Mouse (Mus musculus) stomach, postnatal 0 days (tissue): ENCODE measurements at regions not wholly inside any gene's neighbourhood (a gene's known extent, or its start where the extent isn't known, plus 50 kb on each side); places are given as distances from the start of the nearest gene placed in this dataset.

ENCODE experiments used
- ATAC-seq: fragments of 200-750 bp; cut with Nextera tagmentation; 2 replicates; pipeline ENCODE4 v1.8.0; 2017; ENCODE audit not compliant: low FRiP score, low TSS enrichment
- DNase-seq: peaks from one replicate; pipeline ENCODE4 v3.0.0-alpha.2; 2016; ENCODE audit warnings: low spot score
- H3K27ac ChIP-seq: fragments of 300-500 bp; sonication (generic); replicated peaks from 2 replicates; pipeline ENCODE4 v1.5.1; 2014; ENCODE audit warnings: mild to moderate bottlenecking, control low read depth
- H3K27me3 ChIP-seq: fragments of 300-500 bp; sonication (generic); 2 replicates; pipeline ENCODE4 v1.6.1; 2014; ENCODE audit warnings: low read length; ENCODE audit not compliant: control insufficient read depth, insufficient read depth
- H3K36me3 ChIP-seq: fragments of 300-500 bp; sonication (generic); 2 replicates; pipeline ENCODE4 v1.6.1; 2014; ENCODE audit warnings: low read length, mixed read lengths; ENCODE audit not compliant: control insufficient read depth, insufficient read depth
- H3K4me1 ChIP-seq: fragments of 300-500 bp; sonication (generic); replicated peaks from 2 replicates; pipeline ENCODE4 v1.6.1; 2014; ENCODE audit warnings: antibody characterized with exemption; ENCODE audit not compliant: control insufficient read depth, insufficient read depth
- H3K4me2 ChIP-seq: fragments of 300-500 bp; sonication (generic); replicated peaks from 2 replicates; pipeline ENCODE4 v1.6.1; 2014; ENCODE audit warnings: low read depth, mild to moderate bottlenecking, control low read depth, moderate library complexity
- H3K4me3 ChIP-seq: fragments of 300-500 bp; sonication (generic); 2 replicates; pipeline ENCODE4 v1.5.1; 2014; ENCODE audit warnings: low read depth, low read length, control low read depth
- H3K9ac ChIP-seq: fragments of 300-500 bp; sonication (generic); 2 replicates; pipeline ENCODE4 v1.6.1; 2014; ENCODE audit warnings: mild to moderate bottlenecking, low read length, control low read depth, mixed read lengths
- H3K9me3 ChIP-seq: fragments of 300-500 bp; sonication (generic); 2 replicates; pipeline ENCODE4 v1.6.1; 2016; ENCODE audit warnings: low read length; ENCODE audit not compliant: control insufficient read depth
- CTCF ChIP-seq: IDR thresholded peaks from 2 replicates; pipeline ENCODE4 v1.5.1; 2016; ENCODE audit warnings: antibody characterized with exemption, low read depth, mild to moderate bottlenecking, moderate library complexity
- EP300 ChIP-seq: optimal IDR thresholded peaks from 2 replicates; pipeline ENCODE3; 2016; ENCODE audit warnings: antibody characterized with exemption
- WGBS: fragments of 180-500 bp; shearing (Covaris S2); extraction: QIAGEN DNeasy Blood & Tissue Kit; methylation state at CpG from one replicate; pipeline ENCODE4 v1.1.7; 2014; 5-methylcytosine and 5-hydroxymethylcytosine counted together

- H3K9me3 ChIP-seq = no peaks in the 10 kb centered on the region
- 52% methylated on average over 8 of the region's 8 CpGs for WGBS
- TF ChIP-seq EP300 = no peak
- TF ChIP-seq CTCF = no peak
- H3K27me3 ChIP-seq = no peaks in the 10 kb centered on the region
- no peak overlapping the region for H3K9ac ChIP-seq
- no peak for ATAC-seq
- DNase-seq = no peak
- no peaks in the 10 kb centered on the region for H3K4me1 ChIP-seq
- no peak overlapping the region for H3K4me3 ChIP-seq
- H3K27ac ChIP-seq = no peak overlapping the region
- no peak overlapping the region for H3K4me2 ChIP-seq
- H3K36me3 ChIP-seq = no peaks in the 10 kb centered on the region
Observed at GRCm38 (mm10) chr10:112835508-112835907, 93.3 kb downstream of the Atxn7l3b start.

GRCm38 (mm10) chr10:112810181-112810580 is 118.6 kb downstream of the Atxn7l3b start:
- Histone ChIP-seq H3K36me3 (no peaks in the 10 kb centered on the region), H3K4me3 (no peak overlapping the region), H3K4me1 (no peaks in the 10 kb centered on the region), H3K9ac (no peak overlapping the region), H3K9me3 (no peaks in the 10 kb centered on the region), H3K27me3 (no peaks in the 10 kb centered on the region), H3K4me2 (no peak overlapping the region), H3K27ac (no peak overlapping the region)
- ATAC-seq (no peak), DNase-seq (no peak)
- WGBS = 67% methylated on average over 1 of the region's 1 CpGs
- TF ChIP-seq EP300 (no peak), CTCF (no peak)

- Histone ChIP-seq H3K27me3 (no peaks in the 10 kb centered on the region), H3K27ac (no peak overlapping the region), H3K36me3 (no peaks in the 10 kb centered on the region), H3K9me3 (no peaks in the 10 kb centered on the region), H3K4me2 (no peak overlapping the region), H3K4me1 (no peaks in the 10 kb centered on the region), H3K4me3 (no peak overlapping the region), H3K9ac (no peak overlapping the region)
- 36% methylated on average over 6 of the region's 6 CpGs for WGBS
- no peak for ATAC-seq
- DNase-seq = no peak
- TF ChIP-seq EP300 (no peak), CTCF (peak; percentile 67)
Observed at GRCm38 (mm10) chr10:112803557-112803956, 125.2 kb downstream of the Atxn7l3b start.

- Histone ChIP-seq H3K36me3 (no peaks in the 10 kb centered on the region), H3K9ac (no peak overlapping the region), H3K9me3 (no peaks in the 10 kb centered on the region), H3K4me2 (no peak overlapping the region), H3K27me3 (no peaks in the 10 kb centered on the region), H3K4me1 (no peaks in the 10 kb centered on the region), H3K4me3 (no peak overlapping the region), H3K27ac (no peak overlapping the region)
- TF ChIP-seq CTCF (peak; percentile 90), EP300 (no peak)
- ATAC-seq (no peak), DNase-seq (peak; percentile 17)
- whole genome bisulfite sequencing = 5% methylated on average over 5 of the region's 5 CpGs
Observed at GRCm38 (mm10) chr10:112801560-112801959, 127.2 kb downstream of the Atxn7l3b start.

- DNase-seq (no peak), ATAC-seq (no peak)
- Histone ChIP-seq H3K4me1 (no peaks in the 10 kb centered on the region), H3K27me3 (no peaks in the 10 kb centered on the region), H3K4me2 (no peak overlapping the region), H3K9ac (no peak overlapping the region), H3K9me3 (no peaks in the 10 kb centered on the region), H3K4me3 (no peak overlapping the region), H3K27ac (no peak overlapping the region), H3K36me3 (no peaks in the 10 kb centered on the region)
- 64% methylated on average over 7 of the region's 7 CpGs for WGBS
- no peak for TF ChIP-seq CTCF
- TF ChIP-seq EP300 = no peak
Observed at GRCm38 (mm10) chr10:112798603-112799002, 130.2 kb downstream of the Atxn7l3b start.

GRCm38 (mm10) chr10:112798090-112798489 is 130.7 kb downstream of the Atxn7l3b start:
- H3K4me1 ChIP-seq = no peaks in the 10 kb centered on the region
- 13% methylated on average over 4 of the region's 4 CpGs for WGBS
- TF ChIP-seq EP300 = no peak
- TF ChIP-seq CTCF = no peak
- H3K4me3 ChIP-seq = no peak overlapping the region
- H3K9ac ChIP-seq = no peak overlapping the region
- H3K27ac ChIP-seq = no peak overlapping the region
- no peak overlapping the region for H3K4me2 ChIP-seq
- no peaks in the 10 kb centered on the region for H3K36me3 ChIP-seq
- no peak for DNase-seq
- H3K9me3 ChIP-seq = no peaks in the 10 kb centered on the region
- no peak for ATAC-seq
- H3K27me3 ChIP-seq = no peaks in the 10 kb centered on the region
